Mouse (Mus musculus) gastrocnemius, adult 2 months (tissue): ENCODE results near the gene Stambp. TPM values are rescaled to one million over a fixed set of nuclear protein-coding genes. Genes with fewer than 3 reads are reported as not detected.

Source experiments
- DNase-seq: peaks from one replicate; pipeline ENCODE4 v3.0.0; 2022
- H3K27ac ChIP-seq: fragments of 200-600 bp; 2 replicates; pipeline ENCODE4 v1.8.1; 2022; ENCODE audit warnings: mild to moderate bottlenecking
- H3K4me3 ChIP-seq: fragments of 200-600 bp; 2 replicates; pipeline ENCODE4 v1.8.1; 2022; ENCODE audit warnings: mild to moderate bottlenecking, moderate library complexity
- CTCF ChIP-seq: fragments of 200-600 bp; IDR thresholded peaks from 2 replicates; pipeline ENCODE4 v1.8.1; 2022; ENCODE audit warnings: antibody characterized with exemption, mild to moderate bottlenecking, moderate library complexity
- intact Hi-C: fragments of 180-260 bp; cut with DNase I; formaldehyde crosslinking; loops from one replicate; pipeline ENCODE4 v1.15.1; 2025
- total RNA-seq, 2 experiments: library from RNA; stranded (reverse); gene quantifications; 2 replicates each; pipeline ENCODE4 v1.2.3; 2021

Stambp gene
- total RNA-seq, 2 experiments from 2014 or later = 5.2 to 7.4 TPM

GRCm38 (mm10) chr6:83507168-83507546 lies 65.4 kb downstream of the Stambp start:
- Histone ChIP-seq H3K4me3 (peak overlapping the region; percentile 88), H3K27ac (peak overlapping the region; percentile 99)
- intact Hi-C loops = loop anchor here (2.0 to 10.0 kb wide), 2 partner anchors 50 to 402 kb away; partner anchors contain the start of genes Ccdc142, Gm42688 and Mrpl53
- DNase-seq = no peak
- TF ChIP-seq CTCF = no peak

- Histone ChIP-seq H3K4me3 (peak within 1 kb of the TSS; percentile 88), H3K27ac (peak within 1 kb of the TSS; percentile 99)
- intact Hi-C loops = loop anchor here (2.0 to 10.0 kb wide), 2 partner anchors 50 to 402 kb away; partner anchors contain the start of genes Ccdc142, Gm42688 and Mrpl53
- TF ChIP-seq CTCF = no peak
- peak; percentile 98 for DNase-seq
Measured at GRCm38 (mm10) chr6:83506258-83507167, 66.0 kb downstream of the Stambp start, which contains the start of gene Dguok. Gene Dguok, minus strand, starts transcription at chr6:83506969.

DNA sequence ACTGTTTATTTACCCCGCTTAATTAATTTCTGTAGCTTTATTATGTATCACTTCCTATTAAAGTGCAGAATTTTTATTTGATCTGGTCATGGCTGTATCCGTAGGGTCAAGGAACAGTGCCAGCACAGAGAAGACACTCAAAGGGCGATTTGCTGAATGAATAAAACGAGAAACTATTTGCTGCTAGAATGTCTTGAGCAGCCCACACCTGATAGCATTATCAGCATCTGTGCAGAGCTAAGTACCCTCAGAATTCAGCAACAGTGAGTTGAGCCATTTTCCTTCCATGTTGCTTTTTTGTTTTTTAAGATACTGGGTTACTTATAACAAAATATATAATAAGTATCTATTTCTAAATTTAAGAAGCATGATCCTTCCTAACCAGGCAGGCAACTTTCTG lies 67.0 kb downstream of the Stambp start:
- Histone ChIP-seq H3K27ac (peak overlapping the region; percentile 99), H3K4me3 (peak overlapping the region; percentile 88)
- intact Hi-C loops = loop anchor here (10.0 kb wide), 1 partner anchor 401 kb away; the partner anchor contains the start of genes Ccdc142, Gm42688 and Mrpl53
- DNase-seq = no peak
- no peak for TF ChIP-seq CTCF

DNA sequence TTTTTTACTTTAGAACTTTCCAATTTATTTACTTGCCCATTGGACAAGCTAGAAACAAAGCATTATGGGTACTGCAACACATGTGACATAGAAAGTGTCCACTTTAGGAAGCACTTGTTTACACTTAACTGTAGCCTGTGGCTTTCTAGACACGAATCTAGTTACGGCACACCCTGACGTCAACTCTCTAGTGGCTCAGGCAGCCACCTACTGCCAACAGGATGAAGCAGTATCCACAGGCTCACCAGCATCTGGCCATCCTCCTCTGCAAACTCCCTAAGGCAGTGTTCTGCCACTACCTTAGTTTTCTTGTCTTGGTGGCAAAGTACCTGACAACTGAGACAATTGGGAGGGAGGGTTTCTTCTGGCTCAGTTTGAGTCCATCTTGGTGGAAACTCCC lies 69.2 kb downstream of the Stambp start:
- Histone ChIP-seq H3K27ac (peak overlapping the region; percentile 80), H3K4me3 (no peak overlapping the region)
- intact Hi-C loops = loop anchor here (10.0 kb wide), 1 partner anchor 399 kb away; the partner anchor contains the start of genes Ccdc142, Gm42688 and Mrpl53
- DNase-seq = no peak
- TF ChIP-seq CTCF = no peak

- peak overlapping the region; percentile 11; the same call in 1 of the 2 replicates for H3K4me3 ChIP-seq
- H3K27ac ChIP-seq = peak overlapping the region; percentile 80
- TF ChIP-seq CTCF = no peak
- no peak for DNase-seq
- intact Hi-C loops = loop anchor here (10.0 kb wide), 1 partner anchor 398 kb away; the partner anchor contains the start of genes Ccdc142, Gm42688 and Mrpl53
Measured at GRCm38 (mm10) chr6:83502656-83503055, 69.9 kb downstream of the Stambp start.

DNA sequence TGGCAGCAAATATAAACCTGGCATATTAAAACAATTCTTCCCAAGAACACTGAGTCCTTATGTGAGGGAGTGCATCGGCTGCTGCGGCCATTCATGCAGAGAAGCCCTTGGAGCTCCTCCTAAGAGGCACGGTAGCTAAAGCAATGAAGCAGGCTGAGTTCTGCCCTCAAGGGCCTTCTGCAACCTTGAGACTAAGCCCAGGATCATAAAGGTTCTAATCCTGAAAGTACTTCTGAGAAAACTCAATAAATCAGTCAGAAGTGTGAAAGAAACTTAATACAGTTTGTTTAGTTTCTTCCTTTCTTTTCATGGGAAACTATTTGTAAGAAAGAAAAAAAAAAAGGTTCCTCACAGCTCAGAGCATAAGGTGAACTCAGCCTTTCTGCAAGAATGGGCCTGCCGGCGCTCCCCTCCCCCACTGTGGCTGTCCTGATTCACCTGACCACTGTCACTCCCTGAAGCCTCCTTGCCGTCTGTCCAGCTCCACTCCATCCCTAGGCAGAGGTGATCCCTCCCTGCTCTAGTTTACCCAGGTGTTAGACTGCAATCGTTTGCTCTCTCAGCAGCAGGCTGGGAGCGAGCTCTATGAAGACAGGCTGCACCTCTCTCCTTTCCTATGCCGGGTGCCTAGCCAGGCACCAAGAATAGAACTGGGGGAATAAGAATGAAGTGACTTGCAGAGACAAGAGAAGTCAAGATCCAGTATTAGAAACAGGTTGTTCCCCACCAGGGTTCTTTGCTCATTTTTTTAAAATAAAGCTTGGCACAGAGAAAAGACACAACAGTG lies 70.8 kb downstream of the Stambp start:
- TF ChIP-seq CTCF = no peak
- H3K27ac ChIP-seq = peak overlapping the region; percentile 80
- DNase-seq = peak; percentile 54
- H3K4me3 ChIP-seq = peak overlapping the region; percentile 11; the same call in 1 of the 2 replicates
- intact Hi-C loops = loop anchor here (10.0 kb wide), 1 partner anchor 397 kb away; the partner anchor contains the start of genes Ccdc142, Gm42688 and Mrpl53

- intact Hi-C loops = loop anchor here (10.0 kb wide), 1 partner anchor 396 kb away; the partner anchor contains the start of genes Ccdc142, Gm42688 and Mrpl53
- TF ChIP-seq CTCF = peak; percentile 61
- no peak overlapping the region for H3K4me3 ChIP-seq
- peak; percentile 22 for DNase-seq
- H3K27ac ChIP-seq = no peak overlapping the region
Measured at GRCm38 (mm10) chr6:83500462-83500861, 72.1 kb downstream of the Stambp start.

GRCm38 (mm10) chr6:83499078-83499477 lies 73.5 kb downstream of the Stambp start:
- no peak for DNase-seq
- intact Hi-C loops = no loop called here
- H3K27ac ChIP-seq = no peak overlapping the region; the same call in 1 of the 2 replicates
- no peak for TF ChIP-seq CTCF
- H3K4me3 ChIP-seq = no peak overlapping the region

GRCm38 (mm10) chr6:83496753-83497710 lies 75.5 kb downstream of the Stambp start:
- peak; percentile 64 for DNase-seq
- no peak overlapping the region for H3K4me3 ChIP-seq
- intact Hi-C loops = no loop called here
- peak overlapping the region; percentile 60 for H3K27ac ChIP-seq
- TF ChIP-seq CTCF = no peak

DNA sequence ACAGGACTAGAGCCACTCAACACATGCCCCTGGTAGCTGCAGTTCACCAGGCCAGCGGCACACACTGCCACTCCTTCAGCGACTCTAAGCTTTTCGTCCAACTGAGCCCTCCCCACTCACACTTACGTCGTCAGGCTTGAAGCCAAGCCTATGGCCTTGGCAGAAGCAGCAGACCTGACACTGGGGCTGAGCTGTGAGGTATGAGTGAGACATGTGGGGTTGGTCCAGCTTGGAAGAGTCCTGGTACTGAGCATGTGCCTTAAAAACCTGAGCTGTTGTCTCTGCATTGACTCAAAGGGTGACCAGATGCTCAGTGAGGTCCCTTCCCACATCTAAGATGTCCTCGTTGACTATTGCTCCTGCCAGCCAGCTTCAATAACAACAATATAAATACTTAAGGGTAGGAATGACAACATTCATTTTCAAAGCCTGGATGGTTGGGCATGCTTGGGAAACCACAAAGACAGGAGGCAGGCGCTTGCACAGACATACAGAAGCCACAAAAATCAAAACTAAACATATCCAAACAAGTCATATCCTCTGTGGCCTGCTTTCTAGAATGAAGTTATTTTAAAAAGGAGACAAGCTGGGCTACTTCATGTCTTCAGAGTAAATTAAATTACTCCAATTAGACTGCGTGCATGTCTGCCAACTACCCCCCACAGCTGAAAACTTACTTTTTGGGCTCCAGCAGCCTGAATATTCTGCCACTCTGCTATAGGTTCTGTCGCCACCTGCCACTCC lies 76.3 kb downstream of the Stambp start:
- peak; percentile 78 for DNase-seq
- H3K27ac ChIP-seq = peak overlapping the region; percentile 60
- no peak for TF ChIP-seq CTCF
- intact Hi-C loops = no loop called here
- no peak overlapping the region for H3K4me3 ChIP-seq

Other genes starting within 250 kb of the Stambp start
- gene Mthfd2, start 246.8 kb downstream of the Stambp start, total RNA-seq = 1 to 10 TPM; 3.0 to 4.2 TPM
- 10 to 100 TPM in 1 of 2 experiments, 1 to 10 TPM in 1; 7.4 to 12.6 TPM for gene Mob1a, start 246.7 kb downstream of the Stambp start, total RNA-seq
- 100 to 1,000 TPM; 245 to 263 TPM for gene Bola3, start 223.6 kb downstream of the Stambp start, total RNA-seq
- 10 to 100 TPM; 16.4 to 18.0 TPM for gene Tet3, start 113.6 kb downstream of the Stambp start, total RNA-seq
- 10 to 100 TPM; 17.8 to 20.6 TPM for gene Dguok, start 65.8 kb downstream of the Stambp start, total RNA-seq
- under 1 TPM; 0.31 to 0.47 TPM for gene Actg2, start 36.5 kb downstream of the Stambp start, total RNA-seq
- not detected for gene Clec4f, start 83.5 kb upstream of the Stambp start, total RNA-seq
- gene Cd207, start 105.1 kb upstream of the Stambp start, total RNA-seq = not detected
- gene Vax2, start 138.5 kb upstream of the Stambp start, total RNA-seq = not detected
- gene Atp6v1b1, start 170.3 kb upstream of the Stambp start, total RNA-seq = not detected
- gene Ankrd53, start 189.9 kb upstream of the Stambp start, total RNA-seq = not detected
- gene Tex261, start 203.1 kb upstream of the Stambp start, total RNA-seq = 10 to 100 TPM; 42.0 to 47.9 TPM
- 1 to 10 TPM; 5.3 to 5.5 TPM for gene Nagk, start 222.3 kb upstream of the Stambp start, total RNA-seq